Mouse (Mus musculus) bone marrow, adult 2 months (tissue): ENCODE data around the gene Plk5.
A peak's percentile ranks its signal among the peaks of the same experiment; 100 is the strongest.

Experiments
- CTCF ChIP-seq: fragments of 200-500 bp; IDR thresholded peaks from 2 replicates; pipeline ENCODE4 v1.5.1; 2011; ENCODE audit warnings: low read length, control low read depth; ENCODE audit not compliant: control insufficient read depth, insufficient read depth
- POLR2A ChIP-seq: fragments of 200-500 bp; IDR thresholded peaks from 2 replicates; pipeline ENCODE4 v1.6.1; 2011; ENCODE audit warnings: low read depth, mild to moderate bottlenecking, control low read depth, low read length, borderline replicate concordance; ENCODE audit not compliant: control insufficient read depth

- TF ChIP-seq CTCF (peak; percentile 68; the same call in 1 of the 2 replicates), POLR2A (no peak)
These were observed 46.9 kb downstream of the Plk5 start for GRCm38 (mm10) chr10:80403044-80403692.
